ENCODE assay signal across 8 mouse cellular contexts in the genomic region with DNA sequence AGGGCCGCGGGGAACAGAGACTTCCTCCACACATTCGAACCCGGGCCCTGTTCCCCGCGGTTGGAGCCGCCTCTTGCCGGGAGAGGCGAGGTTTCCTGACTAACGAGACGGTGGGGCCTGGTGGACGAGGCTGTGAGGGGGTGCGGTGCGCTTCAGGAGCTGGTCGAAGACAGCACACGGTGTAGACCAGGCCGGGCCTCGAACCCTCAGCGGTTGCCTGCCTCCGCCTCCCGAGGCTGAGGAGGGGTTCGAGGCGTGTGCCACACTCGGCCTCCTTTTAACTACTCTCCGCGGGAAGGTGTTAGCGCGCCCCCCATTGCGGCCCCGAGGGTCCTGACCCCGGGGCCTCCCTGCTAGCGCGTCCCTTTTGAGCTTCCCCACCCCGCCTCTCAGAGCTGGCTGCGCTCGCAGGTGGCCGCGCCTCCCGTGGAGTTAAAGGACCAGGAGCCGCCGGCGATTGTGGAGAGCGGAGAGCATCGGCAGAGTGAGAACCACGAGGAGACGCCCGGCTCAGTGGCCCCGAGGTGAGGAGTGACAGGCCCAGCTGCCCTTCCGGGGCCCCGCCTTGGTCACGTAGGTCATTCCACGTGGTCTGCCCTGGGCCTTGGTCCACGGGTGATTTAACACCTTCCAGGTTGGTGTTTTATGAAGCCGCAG. TPM values are rescaled to one million over a fixed set of nuclear protein-coding genes. Genes with fewer than 3 reads are reported as not detected.
DNase-seq lines count a peak whose midpoint lies in the region; ATAC-seq and TF ChIP-seq lines count a peak whose summit lies in the region.

No protein-coding gene starts in this region.

- TF ChIP-seq POLR2A in small intestine, adult 2 months (IDR thresholded peaks at IDR 0.05; ENCODE audit: low read depth, low read length): no peak; the same call in 1 of the 2 replicates

- peaks cover 15% of the 10 kb centered on the region for H3K4me1 ChIP-seq in heart, embryonic 12.5 days (replicated peaks)
- peaks cover 17% of the 10 kb centered on the region for H3K4me1 ChIP-seq in kidney, embryonic 15.5 days
- peaks cover 8% of the 10 kb centered on the region for H3K4me1 ChIP-seq in small intestine, adult 2 months (ENCODE audit: control insufficient read depth, insufficient read depth, insufficient read length, low read length)

- TF ChIP-seq CTCF in small intestine, adult 2 months (IDR thresholded peaks at IDR 0.05; ENCODE audit: extremely low read depth, insufficient read length, insufficient replicate concordance, low read depth, low read length): no peak

- H3K27ac ChIP-seq in heart, embryonic 12.5 days (ENCODE audit: poor library complexity, severe bottlenecking): no peak overlapping the region
- H3K27ac ChIP-seq in kidney, embryonic 15.5 days: no peak overlapping the region
- H3K27ac ChIP-seq in small intestine, adult 2 months (ENCODE audit: insufficient read depth, low read depth, low read length): no peak overlapping the region

- H3K9me3 ChIP-seq in heart, embryonic 12.5 days (replicated peaks): no peaks in the 10 kb centered on the region
- no peaks in the 10 kb centered on the region for H3K9me3 ChIP-seq in kidney, embryonic 15.5 days (replicated peaks)

- ATAC-seq in heart, embryonic 12.5 days (ENCODE audit: insufficient number of reproducible peaks, low FRiP score): peak; percentile 57
- ATAC-seq in kidney, embryonic 15.5 days (replicated peaks; ENCODE audit: low FRiP score): peak; percentile 61

- peaks cover 4% of the 10 kb centered on the region; the same call in 1 of the 2 replicates for H3K27me3 ChIP-seq in heart, embryonic 12.5 days (replicated peaks)
- 0 out of 2 replicates have a peak, but pooled peaks cover 3% of the 10 kb centered on the region for H3K27me3 ChIP-seq in kidney, embryonic 15.5 days
- H3K27me3 ChIP-seq in small intestine, adult 2 months (ENCODE audit: control insufficient read depth, insufficient read depth, low read length): no peaks in the 10 kb centered on the region

- peak overlapping the region; percentile 95 for H3K4me2 ChIP-seq in heart, embryonic 12.5 days
- H3K4me2 ChIP-seq in kidney, embryonic 15.5 days: peak overlapping the region; percentile 99

- H3K4me3 ChIP-seq in heart, embryonic 12.5 days: peak overlapping the region; percentile 52
- peak overlapping the region; percentile 59 for H3K4me3 ChIP-seq in kidney, embryonic 15.5 days (replicated peaks)
- H3K4me3 ChIP-seq in small intestine, adult 2 months (ENCODE audit: low read depth, low read length): peak overlapping the region; percentile 67

- DNase-seq in ovary, postnatal 14 days (ENCODE audit: low spot score): peak; percentile 27
- no peak for DNase-seq in ovary, adult 18-20 months (ENCODE audit: low spot score)
- DNase-seq in embryo, embryonic 10 days (ENCODE audit: low spot score): peak; percentile 37
- DNase-seq in lung, postnatal 14 days: peak; percentile 24
- no peak for DNase-seq in left cerebral cortex, adult 9 months (ENCODE audit: low spot score in 2 of 2)

- peaks cover 27% of the 10 kb centered on the region for H3K36me3 ChIP-seq in heart, embryonic 12.5 days
- peaks cover 21% of the 10 kb centered on the region for H3K36me3 ChIP-seq in kidney, embryonic 15.5 days
- H3K36me3 ChIP-seq in small intestine, adult 2 months (ENCODE audit: control insufficient read depth, insufficient read depth, low read length): peaks cover 15% of the 10 kb centered on the region

- 2% methylated on average over 53 of the region's 54 CpGs for WGBS in heart, embryonic 12.5 days
- 2% methylated on average over 53 of the region's 54 CpGs for WGBS in kidney, embryonic 15.5 days
- 2% methylated on average over 54 of the region's 54 CpGs for WGBS in small intestine, adult 2 months

- H3K9ac ChIP-seq in heart, embryonic 12.5 days: peak overlapping the region; percentile 70
- peak overlapping the region; percentile 59 for H3K9ac ChIP-seq in kidney, embryonic 15.5 days

RNA-seq across cellular contexts. Expression of a gene that starts 0.5 kb away (rescaled TPM):
- polyA plus RNA-seq in heart, embryonic 12.5 days (2016; fragmentation: Nextera tagmentation; extraction: Ambion mirVana): 36.5 and 36.9 TPM in 2 replicates
- polyA plus RNA-seq in kidney, embryonic 15.5 days (2015; fragmentation: Nextera tagmentation; extraction: Ambion mirVana): 66.5 and 70.3 TPM in 2 replicates
- polyA plus RNA-seq in small intestine, adult 2 months (2012; rRNA removed): 0.60 and 2.1 TPM in 2 replicates

RNA-seq across cellular contexts. Expression of a gene that starts 15.6 kb away (rescaled TPM):
- polyA plus RNA-seq in heart, embryonic 12.5 days (2016; fragmentation: Nextera tagmentation; extraction: Ambion mirVana): 53.6 and 59.2 TPM in 2 replicates
- 102 and 103 TPM in 2 replicates for polyA plus RNA-seq in kidney, embryonic 15.5 days (2015; fragmentation: Nextera tagmentation; extraction: Ambion mirVana)
- 20.2 and 29.1 TPM in 2 replicates for polyA plus RNA-seq in small intestine, adult 2 months (2012; rRNA removed)

RNA-seq across cellular contexts. Expression of a gene that starts 21.3 kb away (rescaled TPM):
- 35.5 and 36.2 TPM in 2 replicates for polyA plus RNA-seq in heart, embryonic 12.5 days (2016; fragmentation: Nextera tagmentation; extraction: Ambion mirVana)
- polyA plus RNA-seq in kidney, embryonic 15.5 days (2015; fragmentation: Nextera tagmentation; extraction: Ambion mirVana): 49.8 and 51.2 TPM in 2 replicates
- 32.5 and 53.2 TPM in 2 replicates for polyA plus RNA-seq in small intestine, adult 2 months (2012; rRNA removed)

RNA-seq across cellular contexts. Expression of a gene that starts 25.7 kb away (rescaled TPM):
- 747 and 767 TPM in 2 replicates for polyA plus RNA-seq in heart, embryonic 12.5 days (2016; fragmentation: Nextera tagmentation; extraction: Ambion mirVana)
- polyA plus RNA-seq in kidney, embryonic 15.5 days (2015; fragmentation: Nextera tagmentation; extraction: Ambion mirVana): 1,039 and 1,041 TPM in 2 replicates
- polyA plus RNA-seq in small intestine, adult 2 months (2012; rRNA removed): 82.6 and 120 TPM in 2 replicates

RNA-seq across cellular contexts. Expression of a gene that starts 29.3 kb away (rescaled TPM):
- polyA plus RNA-seq in heart, embryonic 12.5 days (2016; fragmentation: Nextera tagmentation; extraction: Ambion mirVana): 12.1 and 17.9 TPM in 2 replicates
- polyA plus RNA-seq in kidney, embryonic 15.5 days (2015; fragmentation: Nextera tagmentation; extraction: Ambion mirVana): 3.4 and 7.2 TPM in 2 replicates
- 0.30 and 0.38 TPM in 2 replicates for polyA plus RNA-seq in small intestine, adult 2 months (2012; rRNA removed)

Comparison
In these comparisons a context has a peak if more than half of its experiments do, and no peak if none do; other contexts are left out.
1. DNase-seq: peak in ovary, postnatal 14 days (single experiment), embryo, embryonic 10 days (single experiment) and lung, postnatal 14 days (single experiment); none in ovary, adult 18-20 months (single experiment) and left cerebral cortex, adult 9 months (0 of 2).
2. RNA of a gene that starts 0.5 kb away (polyA plus RNA-seq): 66.5 to 70.3 TPM in kidney, embryonic 15.5 days and 36.5 to 36.9 TPM in heart, embryonic 12.5 days; 0.60 to 2.1 TPM in small intestine, adult 2 months; every median in the first group is over 10 times any median in the second.
3. Peak in every context shown above with its lines, with median percentiles within 50 percentile points of each other: H3K4me3 ChIP-seq.